Comparison of ENCODE assay signal across 23 mouse cellular contexts in genomic region chr1:46620331-46620730, GRCm38 (mm10).
A peak's percentile ranks its signal among the peaks of the same experiment; 100 is the strongest.
DNase-seq lines count a peak whose midpoint lies in the region; ATAC-seq and TF ChIP-seq lines count a peak whose summit lies in the region.
"Had no signal": no experiment of that assay in that cellular context is flagged by ENCODE, and none has a peak within 500 bp of the region (broad histone marks: within the 10 kb centered on the region; RNA-seq: fewer than 3 reads in every experiment).

No protein-coding gene starts in this region.

- H3K27me3 ChIP-seq in kidney, adult 2 months (replicated peaks; ENCODE audit: control insufficient read depth, insufficient read depth, low read length), result no peaks in the 10 kb centered on the region
- no peaks in the 10 kb centered on the region for H3K27me3 ChIP-seq in kidney, embryonic 14.5 days (ENCODE audit: control insufficient read depth, insufficient read depth, low read length)
- H3K27me3 ChIP-seq: CH12.LX, Patski had no signal

- H3K4me3 ChIP-seq in kidney, adult 2 months (ENCODE audit: insufficient read depth, low read depth, low read length), result no peak overlapping the region
- H3K4me3 ChIP-seq in kidney, embryonic 14.5 days (ENCODE audit: low read length), result no peak overlapping the region

- H3K36me3 ChIP-seq in kidney, adult 2 months (ENCODE audit: control insufficient read depth, insufficient read depth, low read length), result no peaks in the 10 kb centered on the region
- H3K36me3 ChIP-seq in kidney, embryonic 14.5 days (ENCODE audit: control insufficient read depth, insufficient read depth, low read length), result no peaks in the 10 kb centered on the region
- H3K36me3 ChIP-seq: G1E had no signal

- no peak for TF ChIP-seq POLR2A in kidney, adult 2 months (IDR thresholded peaks at IDR 0.05; ENCODE audit: low read depth, low read length)

- no peak overlapping the region for H3K4me2 ChIP-seq in kidney, embryonic 14.5 days (replicated peaks; ENCODE audit: low read depth, low read length)

- no peak overlapping the region for H3K9ac ChIP-seq in kidney, embryonic 14.5 days (ENCODE audit: low read depth, low read length)

- ATAC-seq in kidney, embryonic 14.5 days (ENCODE audit: low FRiP score, low TSS enrichment), result no peak
- ATAC-seq: activated CD4-positive, CD25-positive, alpha-beta regulatory T cell, adult 4 months; CD4-positive, CD25-positive, alpha-beta regulatory T cell, adult 4 months; Patski had no signal

- no peaks in the 10 kb centered on the region for H3K4me1 ChIP-seq in kidney, adult 2 months (ENCODE audit: control insufficient read depth, insufficient read depth, low read length)
- no peaks in the 10 kb centered on the region for H3K4me1 ChIP-seq in kidney, embryonic 14.5 days (ENCODE audit: control insufficient read depth, insufficient read depth, low read length)

- DNase-seq in kidney, adult 2 months, result peak; percentile 66
- peak; percentile 8 to 11 for DNase-seq in kidney, adult 8-10 months
- DNase-seq in kidney, adult 11 months, result no peak
- DNase-seq in kidney, adult 9 months, result peak; percentile 74
- no peak for DNase-seq in kidney, adult 18-20 months
- peak; percentile 26 for DNase-seq in R1 (ENCODE audit: low read depth, low spot score)
- DNase-seq in embryo, embryonic 9.5 days (ENCODE audit: extremely low spot score), result no peak
- DNase-seq: adrenal gland, adult 2 months; adrenal gland, adult 8-10 months; adrenal gland, postnatal 10 days; adrenal gland, postnatal 14 days; adrenal gland, postnatal 25 days; adrenal gland, postnatal 36 days; B cell, adult 2 months; cerebellum, adult 11 months; cerebellum, adult 11-12 months; cerebellum, adult 18-20 months had no signal

- no peak overlapping the region for H3K27ac ChIP-seq in kidney, adult 2 months (ENCODE audit: insufficient read depth, low read depth, low read length)
- no peak overlapping the region for H3K27ac ChIP-seq in kidney, embryonic 14.5 days (ENCODE audit: low read depth, low read length)

- TF ChIP-seq CTCF in kidney, adult 2 months (conservative IDR thresholded peaks at IDR 0.05; ENCODE audit: insufficient read depth, insufficient read length, low read depth, low read length), result no peak

- H3K9me3 ChIP-seq in kidney, embryonic 14.5 days (ENCODE audit: control insufficient read depth, low read length), result no peaks in the 10 kb centered on the region
- H3K9me3 ChIP-seq: G1E had no signal

- WGBS in kidney, adult 2 months, result 52% methylated on average over 1 of the region's 1 CpGs
- WGBS in kidney, embryonic 14.5 days, result 85% methylated on average over 1 of the region's 1 CpGs

Comparison
In these comparisons a context has a peak if more than half of its experiments do, and no peak if none do; other contexts are left out.
1. DNase-seq: peak in kidney, adult 2 months (single experiment), kidney, adult 8-10 months (2 of 2), kidney, adult 9 months (single experiment) and R1 (single experiment); none in kidney, adult 11 months (single experiment), kidney, adult 18-20 months (single experiment) and embryo, embryonic 9.5 days (single experiment).